Mouse (Mus musculus) brain, embryonic 14.5 days (tissue): ENCODE measurements at regions not wholly inside any gene's neighbourhood (a gene's known extent, or its start where the extent isn't known, plus 50 kb on each side); places are given as distances from the start of the nearest gene placed in this dataset.

Source experiments
- CTCF ChIP-seq: fragments of 200-500 bp; IDR thresholded peaks from 2 replicates; pipeline ENCODE4 v1.5.1; 2012; ENCODE audit warnings: inconsistent platforms, mild to moderate bottlenecking, moderate library complexity, borderline replicate concordance; ENCODE audit not compliant: insufficient read depth, insufficient read length; ENCODE audit errors: extremely low read depth
- POLR2A ChIP-seq: fragments of 200-500 bp; IDR thresholded peaks from 2 replicates; pipeline ENCODE4 v1.6.1; 2012; ENCODE audit warnings: mild to moderate bottlenecking, inconsistent platforms, borderline replicate concordance; ENCODE audit not compliant: poor library complexity, insufficient read depth, insufficient read length, severe bottlenecking; ENCODE audit errors: extremely low read depth

DNA sequence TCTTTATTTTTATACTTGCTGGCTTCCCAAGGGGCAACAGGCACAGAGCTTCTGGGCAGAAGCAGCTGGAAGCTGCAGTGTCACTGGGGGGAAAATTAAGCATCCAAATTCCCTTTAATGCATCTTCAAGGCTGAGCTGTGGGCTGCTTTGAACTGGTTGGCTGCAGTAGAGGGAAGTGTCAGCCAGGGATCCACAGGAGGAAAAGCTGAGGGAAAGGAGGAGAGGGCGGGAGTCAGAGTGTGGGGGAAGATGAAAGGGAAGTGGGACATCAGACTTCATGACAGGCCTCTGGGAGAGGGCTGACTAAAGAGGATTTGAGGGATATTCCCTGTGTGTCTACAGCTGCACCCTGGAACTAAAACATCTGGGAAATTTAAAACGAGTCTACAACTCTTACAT, 77.6 kb downstream of the Cd24a start:
- TF ChIP-seq CTCF, result no peak
- TF ChIP-seq POLR2A, result no peak
